Comparison of ENCODE assay signal across 8 mouse cellular contexts in the genomic region with DNA sequence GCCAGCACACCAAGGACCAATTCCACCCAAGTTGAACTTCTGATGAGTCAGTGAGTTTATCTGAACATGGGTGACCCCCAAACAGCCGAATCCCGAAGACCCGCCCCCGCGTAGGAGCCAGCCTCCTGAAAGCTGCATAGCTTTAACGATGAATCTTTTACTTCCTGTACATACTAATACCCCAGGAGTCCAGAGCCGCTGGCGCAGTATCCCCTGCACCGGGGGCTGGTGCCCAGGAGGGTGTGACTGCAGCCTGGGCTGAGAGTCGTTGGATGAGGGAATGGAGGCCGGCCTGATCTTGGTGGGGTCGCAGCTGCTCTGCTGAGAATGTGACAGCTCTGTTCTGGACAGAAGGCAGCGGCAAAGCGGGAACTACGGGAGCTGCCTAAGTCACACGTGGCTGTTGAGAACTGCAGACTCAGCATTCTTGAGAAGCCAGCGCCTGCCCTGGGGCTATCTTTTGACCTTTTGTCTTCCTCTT. TPM values are rescaled to one million over a fixed set of nuclear protein-coding genes. Genes with fewer than 3 reads are reported as not detected.
A peak's percentile ranks its signal among the peaks of the same experiment; 100 is the strongest.
DNase-seq lines count a peak whose midpoint lies in the region; ATAC-seq and TF ChIP-seq lines count a peak whose summit lies in the region.

No protein-coding gene starts in this region.

- no peaks in the 10 kb centered on the region for H3K27me3 ChIP-seq in lung, postnatal 0 days (replicated peaks; ENCODE audit: insufficient read depth, low read length)
- H3K27me3 ChIP-seq in embryonic facial prominence, embryonic 15.5 days = no peaks in the 10 kb centered on the region
- no peaks in the 10 kb centered on the region for H3K27me3 ChIP-seq in hindbrain, embryonic 15.5 days
- peaks cover 5% of the 10 kb centered on the region for H3K27me3 ChIP-seq in liver, embryonic 15.5 days

- no peaks in the 10 kb centered on the region for H3K36me3 ChIP-seq in lung, postnatal 0 days (ENCODE audit: insufficient read depth, low read length)
- no peaks in the 10 kb centered on the region for H3K36me3 ChIP-seq in embryonic facial prominence, embryonic 15.5 days
- no peaks in the 10 kb centered on the region for H3K36me3 ChIP-seq in hindbrain, embryonic 15.5 days
- no peaks in the 10 kb centered on the region for H3K36me3 ChIP-seq in liver, embryonic 15.5 days (replicated peaks)

- DNase-seq in lung, postnatal 0 days (ENCODE audit: low spot score) = peak; percentile 58
- DNase-seq in lung, postnatal 10 days = no peak
- no peak for DNase-seq in right cerebral cortex, adult 2 months (ENCODE audit: low spot score in 2 of 2)
- DNase-seq in adipocyte (ENCODE audit: low spot score) = no peak
- no peak for DNase-seq in thymus, postnatal 14 days

- H3K4me3 ChIP-seq in lung, postnatal 0 days (ENCODE audit: low read depth, low read length) = no peak overlapping the region
- peak overlapping the region; percentile 20 for H3K4me3 ChIP-seq in embryonic facial prominence, embryonic 15.5 days (replicated peaks)
- H3K4me3 ChIP-seq in hindbrain, embryonic 15.5 days = peak overlapping the region; percentile 25
- peak overlapping the region; percentile 32 for H3K4me3 ChIP-seq in liver, embryonic 15.5 days (replicated peaks)

- ATAC-seq in lung, postnatal 0 days = peak; percentile 39
- 0 out of 2 replicates have a peak, but pooled peaks have one; percentile 51 for ATAC-seq in embryonic facial prominence, embryonic 15.5 days (ENCODE audit: insufficient number of reproducible peaks, low FRiP score, low TSS enrichment, low read depth)
- peak; percentile 24; the same call in 1 of the 2 replicates for ATAC-seq in hindbrain, embryonic 15.5 days (ENCODE audit: low FRiP score, low read depth)
- no peak; the same call in 1 of the 2 replicates for ATAC-seq in liver, embryonic 15.5 days (ENCODE audit: insufficient read depth)

- H3K4me1 ChIP-seq in lung, postnatal 0 days (ENCODE audit: insufficient read depth, low read depth, low read length) = 0 out of 2 replicates have a peak, but pooled peaks cover 6% of the 10 kb centered on the region
- H3K4me1 ChIP-seq in embryonic facial prominence, embryonic 15.5 days = peaks cover 19% of the 10 kb centered on the region
- H3K4me1 ChIP-seq in hindbrain, embryonic 15.5 days (replicated peaks) = peaks cover 26% of the 10 kb centered on the region
- peaks cover 37% of the 10 kb centered on the region for H3K4me1 ChIP-seq in liver, embryonic 15.5 days (replicated peaks)

- TF ChIP-seq CTCF in lung, postnatal 0 days (IDR thresholded peaks at IDR 0.05) = peak; percentile 5; the same call in 1 of the 2 replicates

- H3K9me3 ChIP-seq in lung, postnatal 0 days (ENCODE audit: low read length) = no peaks in the 10 kb centered on the region
- no peaks in the 10 kb centered on the region for H3K9me3 ChIP-seq in embryonic facial prominence, embryonic 15.5 days (replicated peaks)
- no peaks in the 10 kb centered on the region for H3K9me3 ChIP-seq in hindbrain, embryonic 15.5 days
- H3K9me3 ChIP-seq in liver, embryonic 15.5 days (replicated peaks) = no peaks in the 10 kb centered on the region

- H3K27ac ChIP-seq in lung, postnatal 0 days (ENCODE audit: low read length) = no peak overlapping the region
- peak overlapping the region; percentile 72; the same call in 1 of the 2 replicates for H3K27ac ChIP-seq in embryonic facial prominence, embryonic 15.5 days (replicated peaks)
- no peak overlapping the region; the same call in 1 of the 2 replicates for H3K27ac ChIP-seq in hindbrain, embryonic 15.5 days (replicated peaks)
- no peak overlapping the region; the same call in 1 of the 2 replicates for H3K27ac ChIP-seq in liver, embryonic 15.5 days (replicated peaks)

- WGBS in lung, postnatal 0 days = 13% methylated on average over 17 of the region's 17 CpGs
- WGBS in embryonic facial prominence, embryonic 15.5 days = 7% methylated on average over 17 of the region's 17 CpGs
- 14% methylated on average over 17 of the region's 17 CpGs for WGBS in hindbrain, embryonic 15.5 days
- 14% methylated on average over 17 of the region's 17 CpGs for WGBS in liver, embryonic 15.5 days (ENCODE audit: insufficient replicate concordance)

- no peak for TF ChIP-seq EP300 in lung, postnatal 0 days (IDR thresholded peaks at IDR 0.05)

- H3K9ac ChIP-seq in lung, postnatal 0 days (replicated peaks; ENCODE audit: low read depth) = no peak overlapping the region
- no peak overlapping the region for H3K9ac ChIP-seq in embryonic facial prominence, embryonic 15.5 days
- no peak overlapping the region for H3K9ac ChIP-seq in hindbrain, embryonic 15.5 days
- H3K9ac ChIP-seq in liver, embryonic 15.5 days = no peak overlapping the region

- peak overlapping the region; percentile 49 for H3K4me2 ChIP-seq in lung, postnatal 0 days (replicated peaks; ENCODE audit: low read depth, low read length)
- H3K4me2 ChIP-seq in embryonic facial prominence, embryonic 15.5 days (replicated peaks) = peak overlapping the region; percentile 49
- H3K4me2 ChIP-seq in hindbrain, embryonic 15.5 days = peak overlapping the region; percentile 54
- H3K4me2 ChIP-seq in liver, embryonic 15.5 days = peak overlapping the region; percentile 56

RNA-seq across cellular contexts. Expression of a gene that starts 28.2 kb away (rescaled TPM):
- 45.1 and 53.2 TPM in 2 replicates for polyA plus RNA-seq in lung, postnatal 0 days (2015; fragmentation: Nextera tagmentation; extraction: Ambion mirVana)
- 131 and 134 TPM in 2 replicates for polyA plus RNA-seq in embryonic facial prominence, embryonic 15.5 days (2015; fragmentation: Nextera tagmentation; extraction: Ambion mirVana)
- polyA plus RNA-seq in hindbrain, embryonic 15.5 days (2015; fragmentation: Nextera tagmentation; extraction: Ambion mirVana) = 22.5 and 25.3 TPM in 2 replicates
- 271 and 291 TPM in 2 replicates for polyA plus RNA-seq in liver, embryonic 15.5 days (2015; fragmentation: Nextera tagmentation; extraction: Ambion mirVana)

RNA-seq across cellular contexts. Expression of a gene that starts 48.0 kb away (rescaled TPM):
- 881 and 945 TPM in 2 replicates for polyA plus RNA-seq in lung, postnatal 0 days (2015; fragmentation: Nextera tagmentation; extraction: Ambion mirVana)
- polyA plus RNA-seq in embryonic facial prominence, embryonic 15.5 days (2015; fragmentation: Nextera tagmentation; extraction: Ambion mirVana) = 1,473 and 1,543 TPM in 2 replicates
- polyA plus RNA-seq in hindbrain, embryonic 15.5 days (2015; fragmentation: Nextera tagmentation; extraction: Ambion mirVana) = 14,750 and 15,534 TPM in 2 replicates
- 71.7 and 75.1 TPM in 2 replicates for polyA plus RNA-seq in liver, embryonic 15.5 days (2015; fragmentation: Nextera tagmentation; extraction: Ambion mirVana)

RNA-seq across cellular contexts. Expression of a gene that starts 48.1 kb away (rescaled TPM):
- not detected in 2 replicates for polyA plus RNA-seq in lung, postnatal 0 days (2015; fragmentation: Nextera tagmentation; extraction: Ambion mirVana)
- not detected in 2 replicates for polyA plus RNA-seq in embryonic facial prominence, embryonic 15.5 days (2015; fragmentation: Nextera tagmentation; extraction: Ambion mirVana)
- not detected in 2 replicates for polyA plus RNA-seq in hindbrain, embryonic 15.5 days (2015; fragmentation: Nextera tagmentation; extraction: Ambion mirVana)
- polyA plus RNA-seq in liver, embryonic 15.5 days (2015; fragmentation: Nextera tagmentation; extraction: Ambion mirVana) = not detected in 2 replicates

RNA-seq across cellular contexts. Expression of a gene that starts 53.5 kb away (rescaled TPM):
- polyA plus RNA-seq in lung, postnatal 0 days (2015; fragmentation: Nextera tagmentation; extraction: Ambion mirVana) = 0.32 and 0.42 TPM in 2 replicates
- polyA plus RNA-seq in embryonic facial prominence, embryonic 15.5 days (2015; fragmentation: Nextera tagmentation; extraction: Ambion mirVana) = 8.8 and 9.9 TPM in 2 replicates
- 57.5 and 89.3 TPM in 2 replicates for polyA plus RNA-seq in hindbrain, embryonic 15.5 days (2015; fragmentation: Nextera tagmentation; extraction: Ambion mirVana)
- 0.83 and 1.2 TPM in 2 replicates for polyA plus RNA-seq in liver, embryonic 15.5 days (2015; fragmentation: Nextera tagmentation; extraction: Ambion mirVana)

Comparison
In these comparisons a context has a peak if more than half of its experiments do, and no peak if none do; other contexts are left out.
1. RNA of a gene that starts 48.0 kb away (polyA plus RNA-seq): 14,750 to 15,534 TPM in hindbrain, embryonic 15.5 days, 1,473 to 1,543 TPM in embryonic facial prominence, embryonic 15.5 days and 881 to 945 TPM in lung, postnatal 0 days; 71.7 to 75.1 TPM in liver, embryonic 15.5 days; every median in the first group is over 10 times any median in the second.
2. Peak in every context shown above with its lines, with median percentiles within 50 percentile points of each other: H3K4me2 ChIP-seq.